Mouse (Mus musculus): ENCODE measurements around the gene Arhgef26.

- TF ChIP-seq CTCF (IDR thresholded peaks at IDR 0.05; ENCODE audit: low read depth) = no peak
- TF ChIP-seq EP300 (IDR thresholded peaks at IDR 0.05; ENCODE audit: low read depth) = no peak
Observed at GRCm38 (mm10) chr3:62340861-62341260, 2.7 kb downstream of the Arhgef26 start.
